Mouse (Mus musculus) hindbrain, embryonic 13.5 days (tissue): ENCODE results near the gene Natd1. TPM values are rescaled to one million over a fixed set of nuclear protein-coding genes. Genes with fewer than 3 reads are reported as not detected.
A peak's percentile ranks its signal among the peaks of the same experiment; 100 is the strongest.

Source experiments
- ATAC-seq: fragments of 200-750 bp; cut with Nextera tagmentation; 2 replicates; pipeline ENCODE4 v1.8.0; 2017; ENCODE audit warnings: moderate TSS enrichment; ENCODE audit not compliant: low FRiP score
- H3K27ac ChIP-seq: fragments of 300-500 bp; sonication (generic); 2 replicates; pipeline ENCODE4 v1.5.1; 2015; ENCODE audit warnings: inconsistent platforms, mild to moderate bottlenecking, moderate library complexity
- H3K27me3 ChIP-seq: fragments of 300-500 bp; sonication (generic); 2 replicates; pipeline ENCODE4 v1.6.1; 2015; ENCODE audit warnings: mild to moderate bottlenecking, inconsistent platforms
- H3K36me3 ChIP-seq: fragments of 300-500 bp; sonication (generic); 2 replicates; pipeline ENCODE4 v1.6.1; 2015; ENCODE audit warnings: mild to moderate bottlenecking, inconsistent platforms
- H3K4me1 ChIP-seq: fragments of 300-500 bp; sonication (generic); replicated peaks from 2 replicates; pipeline ENCODE4 v1.6.1; 2015; ENCODE audit warnings: inconsistent platforms
- H3K4me2 ChIP-seq: fragments of 300-500 bp; sonication (generic); 2 replicates; pipeline ENCODE4 v1.6.1; 2015; ENCODE audit warnings: inconsistent platforms, mild to moderate bottlenecking, moderate library complexity
- H3K4me3 ChIP-seq: fragments of 300-500 bp; sonication (generic); 2 replicates; pipeline ENCODE4 v1.5.1; 2015; ENCODE audit warnings: mild to moderate bottlenecking, inconsistent platforms
- H3K9ac ChIP-seq: fragments of 300-500 bp; sonication (generic); 2 replicates; pipeline ENCODE4 v1.6.1; 2015; ENCODE audit warnings: mild to moderate bottlenecking, inconsistent platforms
- H3K9me3 ChIP-seq: fragments of 300-500 bp; sonication (generic); 2 replicates; pipeline ENCODE4 v1.6.1; 2016; ENCODE audit warnings: inconsistent platforms
- WGBS: fragments of 180-500 bp; shearing (Covaris S2); methylation state at CpG from one replicate; pipeline ENCODE4 v1.1.7; 2015; 5-methylcytosine and 5-hydroxymethylcytosine counted together
- polyA plus RNA-seq: library from polyadenylated mRNA; unstranded; fragments of >200 nt; fragmentation: Nextera tagmentation; extraction: Ambion mirVana; gene quantifications from 2 replicates; pipeline ENCODE4 v1.2.1, GENCODE M21; 2015

The Natd1 gene
- polyA plus RNA-seq, 1 experiment from 2014 or later: 36.8 TPM

GRCm38 (mm10) chr11:60930724-60931281, 16.3 kb upstream of the Natd1 start:
- Histone ChIP-seq H3K9me3 (no peaks in the 10 kb centered on the region), H3K27ac (no peak overlapping the region), H3K27me3 (no peaks in the 10 kb centered on the region), H3K36me3 (peaks cover 5% of the 10 kb centered on the region; the same call in 1 of the 2 replicates), H3K4me3 (peak overlapping the region; percentile 81), H3K4me2 (peak overlapping the region; percentile 84), H3K9ac (peak overlapping the region; percentile 67), H3K4me1 (peaks cover 51% of the 10 kb centered on the region)
- 26% methylated on average over 7 of the region's 7 CpGs for WGBS
- ATAC-seq: no peak

- peaks cover 21% of the 10 kb centered on the region for H3K4me1 ChIP-seq
- H3K4me2 ChIP-seq: peak overlapping the region; percentile 53
- H3K27ac ChIP-seq: peak overlapping the region; percentile 60
- H3K9ac ChIP-seq: peak overlapping the region; percentile 51; the same call in 1 of the 2 replicates
- ATAC-seq: peak; percentile 77
- H3K9me3 ChIP-seq: no peaks in the 10 kb centered on the region
- peak overlapping the region; percentile 26 for H3K4me3 ChIP-seq
- 0% methylated on average over 9 of the region's 9 CpGs for WGBS
- H3K36me3 ChIP-seq: no peaks in the 10 kb centered on the region
- no peaks in the 10 kb centered on the region for H3K27me3 ChIP-seq
Observed at GRCm38 (mm10) chr11:60927264-60927663, 12.7 kb upstream of the Natd1 start.

GRCm38 (mm10) chr11:60924981-60925380, 10.4 kb upstream of the Natd1 start:
- Histone ChIP-seq H3K27me3 (no peaks in the 10 kb centered on the region), H3K4me3 (no peak overlapping the region), H3K36me3 (peaks cover 7% of the 10 kb centered on the region), H3K27ac (no peak overlapping the region), H3K4me1 (peaks cover 12% of the 10 kb centered on the region), H3K9ac (no peak overlapping the region), H3K4me2 (no peak overlapping the region), H3K9me3 (no peaks in the 10 kb centered on the region)
- ATAC-seq: no peak
- WGBS: 86% methylated on average over 1 of the region's 1 CpGs

GRCm38 (mm10) chr11:60924498-60924897, 9.9 kb upstream of the Natd1 start:
- Histone ChIP-seq H3K4me3 (no peak overlapping the region), H3K9me3 (no peaks in the 10 kb centered on the region), H3K9ac (no peak overlapping the region), H3K4me1 (peaks cover 12% of the 10 kb centered on the region), H3K27ac (no peak overlapping the region), H3K36me3 (peaks cover 7% of the 10 kb centered on the region), H3K4me2 (no peak overlapping the region), H3K27me3 (no peaks in the 10 kb centered on the region)
- ATAC-seq: no peak
- WGBS: 52% methylated on average over 6 of the region's 6 CpGs

- H3K27ac ChIP-seq: no peak overlapping the region
- H3K4me3 ChIP-seq: no peak overlapping the region
- no peak overlapping the region for H3K4me2 ChIP-seq
- H3K36me3 ChIP-seq: peaks cover 7% of the 10 kb centered on the region
- H3K9ac ChIP-seq: no peak overlapping the region
- peaks cover 12% of the 10 kb centered on the region for H3K4me1 ChIP-seq
- ATAC-seq: no peak
- H3K9me3 ChIP-seq: no peaks in the 10 kb centered on the region
- no peaks in the 10 kb centered on the region for H3K27me3 ChIP-seq
- WGBS: 68% methylated on average over 5 of the region's 5 CpGs
Observed at GRCm38 (mm10) chr11:60922964-60923363, 8.4 kb upstream of the Natd1 start.

- H3K36me3 ChIP-seq: peaks cover 7% of the 10 kb centered on the region
- no peak overlapping the region for H3K9ac ChIP-seq
- H3K4me1 ChIP-seq: peaks cover 4% of the 10 kb centered on the region; the same call in 1 of the 2 replicates
- WGBS: 78% methylated on average over 1 of the region's 1 CpGs
- H3K27me3 ChIP-seq: no peaks in the 10 kb centered on the region
- no peak for ATAC-seq
- H3K27ac ChIP-seq: no peak overlapping the region
- no peak overlapping the region for H3K4me2 ChIP-seq
- no peak overlapping the region for H3K4me3 ChIP-seq
- no peaks in the 10 kb centered on the region for H3K9me3 ChIP-seq
Observed at GRCm38 (mm10) chr11:60922195-60922594, 7.6 kb upstream of the Natd1 start.

GRCm38 (mm10) chr11:60920021-60920420, 5.5 kb upstream of the Natd1 start:
- no peak overlapping the region for H3K27ac ChIP-seq
- H3K9ac ChIP-seq: no peak overlapping the region
- no peaks in the 10 kb centered on the region for H3K27me3 ChIP-seq
- H3K4me1 ChIP-seq: peaks cover 2% of the 10 kb centered on the region
- ATAC-seq: no peak
- H3K9me3 ChIP-seq: no peaks in the 10 kb centered on the region
- 79% methylated on average over 2 of the region's 2 CpGs for WGBS
- H3K4me2 ChIP-seq: no peak overlapping the region
- no peak overlapping the region for H3K4me3 ChIP-seq
- peaks cover 7% of the 10 kb centered on the region for H3K36me3 ChIP-seq

GRCm38 (mm10) chr11:60915201-60915600, 651 bp upstream of the Natd1 start:
- no peak for ATAC-seq
- Histone ChIP-seq H3K4me1 (peaks cover 32% of the 10 kb centered on the region), H3K36me3 (no peaks in the 10 kb centered on the region), H3K4me2 (no peak overlapping the region), H3K9me3 (no peaks in the 10 kb centered on the region), H3K9ac (no peak overlapping the region), H3K27me3 (no peaks in the 10 kb centered on the region), H3K27ac (no peak overlapping the region), H3K4me3 (no peak overlapping the region)
- 84% methylated on average over 4 of the region's 4 CpGs for WGBS

- Histone ChIP-seq H3K36me3 (no peaks in the 10 kb centered on the region), H3K9ac (peak overlapping the region; percentile 87), H3K9me3 (no peaks in the 10 kb centered on the region), H3K27me3 (no peaks in the 10 kb centered on the region), H3K4me3 (peak overlapping the region; percentile 69), H3K4me1 (peaks cover 32% of the 10 kb centered on the region), H3K4me2 (peak overlapping the region; percentile 84), H3K27ac (peak overlapping the region; percentile 90)
- WGBS: under 1% methylated on average over 84 of the region's 86 CpGs
- peak; percentile 95 for ATAC-seq
Observed at GRCm38 (mm10) chr11:60913301-60914196, 1.0 kb downstream of the Natd1 start.

- WGBS: 35% methylated on average over 7 of the region's 7 CpGs
- Histone ChIP-seq H3K9ac (peak overlapping the region; percentile 87), H3K4me1 (peaks cover 32% of the 10 kb centered on the region), H3K27me3 (no peaks in the 10 kb centered on the region), H3K4me3 (peak overlapping the region; percentile 69), H3K27ac (no peak overlapping the region), H3K36me3 (no peaks in the 10 kb centered on the region), H3K4me2 (peak overlapping the region; percentile 84), H3K9me3 (no peaks in the 10 kb centered on the region)
- no peak for ATAC-seq
Observed at GRCm38 (mm10) chr11:60912525-60912973, 2.0 kb downstream of the Natd1 start.

- Histone ChIP-seq H3K9me3 (no peaks in the 10 kb centered on the region), H3K27me3 (no peaks in the 10 kb centered on the region), H3K4me3 (no peak overlapping the region), H3K36me3 (peaks cover 22% of the 10 kb centered on the region), H3K27ac (no peak overlapping the region), H3K4me2 (no peak overlapping the region), H3K9ac (no peak overlapping the region), H3K4me1 (peaks cover 26% of the 10 kb centered on the region)
- WGBS: 97% methylated on average over 1 of the region's 1 CpGs
- no peak for ATAC-seq
Observed at GRCm38 (mm10) chr11:60909626-60910025, 4.9 kb downstream of the Natd1 start.

- H3K4me3 ChIP-seq: no peak overlapping the region
- H3K4me2 ChIP-seq: no peak overlapping the region
- peaks cover 20% of the 10 kb centered on the region for H3K4me1 ChIP-seq
- no peak for ATAC-seq
- 62% methylated on average over 3 of the region's 3 CpGs for WGBS
- peaks cover 38% of the 10 kb centered on the region for H3K36me3 ChIP-seq
- H3K27me3 ChIP-seq: no peaks in the 10 kb centered on the region
- no peaks in the 10 kb centered on the region for H3K9me3 ChIP-seq
- no peak overlapping the region for H3K27ac ChIP-seq
- no peak overlapping the region for H3K9ac ChIP-seq
Observed at GRCm38 (mm10) chr11:60908073-60908472, 6.5 kb downstream of the Natd1 start.
